Mouse (Mus musculus) embryonic facial prominence, embryonic 11.5 days (tissue): ENCODE results near the gene Ctnnbip1. TPM values are rescaled to one million over a fixed set of nuclear protein-coding genes. Genes with fewer than 3 reads are reported as not detected.

Source experiments
- ATAC-seq: fragments of 200-750 bp; cut with Nextera tagmentation; replicated peaks from 2 replicates; pipeline ENCODE4 v1.8.0; 2017; ENCODE audit warnings: low read depth; ENCODE audit not compliant: insufficient number of reproducible peaks, low FRiP score, low TSS enrichment
- DNase-seq: peaks from one replicate; pipeline ENCODE4 v3.0.0-alpha.2; 2015; ENCODE audit warnings: low spot score
- H3K27ac ChIP-seq: fragments of 300-500 bp; sonication (generic); replicated peaks from 2 replicates; pipeline ENCODE4 v1.5.1; 2014; ENCODE audit warnings: mild to moderate bottlenecking, low read depth, low read length, control low read depth
- H3K27me3 ChIP-seq: fragments of 300-500 bp; sonication (generic); 2 replicates; pipeline ENCODE4 v1.6.1; 2014; ENCODE audit warnings: mild to moderate bottlenecking, low read length, moderate library complexity, mixed read lengths; ENCODE audit not compliant: control insufficient read depth, insufficient read depth
- H3K36me3 ChIP-seq: fragments of 300-500 bp; sonication (generic); replicated peaks from 2 replicates; pipeline ENCODE4 v1.6.1; 2014; ENCODE audit warnings: low read depth, mild to moderate bottlenecking, low read length, moderate library complexity, mixed read lengths; ENCODE audit not compliant: control insufficient read depth, insufficient read depth
- H3K4me1 ChIP-seq: fragments of 300-500 bp; sonication (generic); 2 replicates; pipeline ENCODE4 v1.6.1; 2014; ENCODE audit warnings: low read length, mixed read lengths; ENCODE audit not compliant: control insufficient read depth, insufficient read depth
- H3K4me2 ChIP-seq: fragments of 300-500 bp; sonication (generic); 2 replicates; pipeline ENCODE4 v1.6.1; 2014; ENCODE audit warnings: low read depth, mild to moderate bottlenecking, control low read depth, low read length, moderate library complexity
- H3K4me3 ChIP-seq: fragments of 300-500 bp; sonication (generic); 2 replicates; pipeline ENCODE4 v1.5.1; 2014; ENCODE audit warnings: low read depth, low read length, control low read depth
- H3K9ac ChIP-seq: fragments of 300-500 bp; sonication (generic); replicated peaks from 2 replicates; pipeline ENCODE4 v1.6.1; 2014; ENCODE audit warnings: mild to moderate bottlenecking, control low read depth, low read length
- H3K9me3 ChIP-seq: fragments of 300-500 bp; sonication (generic); replicated peaks from 2 replicates; pipeline ENCODE4 v1.6.1; 2016; ENCODE audit warnings: mild to moderate bottlenecking, low read length, inconsistent platforms, mixed read lengths; ENCODE audit not compliant: control insufficient read depth
- WGBS: fragments of 180-500 bp; shearing (Covaris S2); extraction: QIAGEN DNeasy Blood & Tissue Kit; methylation state at CpG from one replicate; pipeline ENCODE4 v1.1.7; 2014; 5-methylcytosine and 5-hydroxymethylcytosine counted together
- polyA plus RNA-seq: library from polyadenylated mRNA; unstranded; fragments of >200 nt; fragmentation: Nextera tagmentation; extraction: Ambion mirVana; gene quantifications from 2 replicates; pipeline ENCODE4 v1.2.1, GENCODE M21; 2014

Ctnnbip1 gene
- polyA plus RNA-seq, 1 experiment from 2014 or later: 68.8 TPM

GRCm38 (mm10) chr4:149600130-149600529 is 82.1 kb downstream of the Ctnnbip1 start:
- H3K4me3 ChIP-seq: no peak overlapping the region
- 0 out of 2 replicates have a peak, but pooled peaks cover 2% of the 10 kb centered on the region for H3K4me1 ChIP-seq
- DNase-seq (no peak), ATAC-seq (no peak)
- H3K9me3 ChIP-seq: no peaks in the 10 kb centered on the region
- no peak overlapping the region for H3K4me2 ChIP-seq
- H3K9ac ChIP-seq: no peak overlapping the region
- no peaks in the 10 kb centered on the region for H3K27me3 ChIP-seq
- H3K36me3 ChIP-seq: no peaks in the 10 kb centered on the region
- H3K27ac ChIP-seq: no peak overlapping the region
- WGBS: 90% methylated on average over 4 of the region's 4 CpGs

DNA sequence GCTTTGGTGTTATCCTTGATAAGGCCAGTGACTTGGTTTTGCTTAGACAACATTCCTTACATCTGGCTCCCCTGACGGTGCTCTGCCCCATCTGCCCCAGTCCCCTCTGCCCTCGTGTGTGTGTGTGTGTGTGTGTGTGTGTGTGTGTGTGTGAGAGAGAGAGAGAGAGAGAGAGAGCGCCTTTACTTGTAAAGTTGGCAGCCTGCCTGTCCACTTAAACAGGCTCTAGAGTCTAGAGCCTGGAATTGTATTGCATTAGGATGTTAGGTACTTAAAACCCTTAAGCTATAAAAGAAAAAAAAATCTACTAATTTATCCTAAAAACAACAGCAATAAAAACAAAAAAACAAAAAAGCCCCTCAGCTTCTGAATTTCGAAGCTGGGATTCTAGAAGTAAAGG is 83.4 kb downstream of the Ctnnbip1 start:
- H3K36me3 ChIP-seq: no peaks in the 10 kb centered on the region
- 0 out of 2 replicates have a peak, but pooled peaks cover 2% of the 10 kb centered on the region for H3K4me1 ChIP-seq
- no peaks in the 10 kb centered on the region for H3K27me3 ChIP-seq
- WGBS: 45% methylated on average over 4 of the region's 4 CpGs
- ATAC-seq (no peak), DNase-seq (no peak)
- no peaks in the 10 kb centered on the region for H3K9me3 ChIP-seq
- no peak overlapping the region for H3K9ac ChIP-seq
- H3K4me3 ChIP-seq: no peak overlapping the region
- no peak overlapping the region for H3K4me2 ChIP-seq
- H3K27ac ChIP-seq: no peak overlapping the region

DNA sequence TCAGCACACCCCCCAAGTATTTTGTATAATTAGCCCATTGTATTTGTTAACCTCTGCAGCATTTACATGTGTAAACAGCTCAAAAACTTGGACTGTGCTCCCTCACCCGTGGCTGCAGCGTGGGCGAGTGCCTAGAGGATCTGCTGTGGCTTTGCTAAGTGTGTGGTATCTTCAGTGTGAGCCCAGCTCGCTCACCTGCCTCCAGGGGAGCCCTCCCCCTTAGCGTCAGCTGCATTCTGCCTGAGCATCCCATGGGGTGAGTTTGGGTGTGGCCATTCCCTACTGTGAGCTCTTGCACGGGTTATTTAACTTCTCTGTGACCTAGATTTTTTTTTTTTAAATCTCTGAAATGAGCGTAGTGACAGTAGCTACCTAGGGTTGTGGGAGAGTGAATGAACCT is 84.2 kb downstream of the Ctnnbip1 start:
- Histone ChIP-seq H3K36me3 (no peaks in the 10 kb centered on the region), H3K4me1 (0 out of 2 replicates have a peak, but pooled peaks cover 4% of the 10 kb centered on the region), H3K9ac (no peak overlapping the region), H3K4me3 (no peak overlapping the region), H3K9me3 (no peaks in the 10 kb centered on the region), H3K27ac (no peak overlapping the region), H3K4me2 (no peak overlapping the region), H3K27me3 (no peaks in the 10 kb centered on the region)
- ATAC-seq (no peak), DNase-seq (no peak)
- WGBS: 45% methylated on average over 7 of the region's 7 CpGs

DNA sequence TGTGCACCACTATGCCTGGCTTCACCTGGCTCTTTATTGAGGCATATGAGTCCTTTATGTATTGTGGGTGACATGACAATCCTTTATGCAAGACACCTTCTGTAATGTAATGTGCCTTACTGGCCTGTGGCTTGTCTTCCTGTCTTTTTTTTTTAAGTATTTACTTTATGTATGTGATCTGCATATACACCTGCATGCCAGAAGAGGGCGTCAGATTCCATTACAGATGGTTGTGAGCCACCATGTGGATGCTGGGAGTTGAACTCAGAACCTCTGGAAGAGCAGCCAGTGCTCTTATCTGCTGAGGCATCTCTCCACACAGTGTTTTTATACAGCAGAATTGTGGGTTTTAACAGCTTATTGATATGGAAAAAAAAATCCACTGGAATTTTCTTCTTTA is 85.8 kb downstream of the Ctnnbip1 start:
- Histone ChIP-seq H3K4me1 (peaks cover 9% of the 10 kb centered on the region; the same call in 1 of the 2 replicates), H3K27ac (no peak overlapping the region), H3K4me2 (no peak overlapping the region), H3K27me3 (no peaks in the 10 kb centered on the region), H3K9ac (no peak overlapping the region), H3K4me3 (no peak overlapping the region), H3K9me3 (no peaks in the 10 kb centered on the region), H3K36me3 (no peaks in the 10 kb centered on the region)
- DNase-seq: no peak
- ATAC-seq: no peak
- WGBS: 59% methylated on average over 1 of the region's 1 CpGs

DNA sequence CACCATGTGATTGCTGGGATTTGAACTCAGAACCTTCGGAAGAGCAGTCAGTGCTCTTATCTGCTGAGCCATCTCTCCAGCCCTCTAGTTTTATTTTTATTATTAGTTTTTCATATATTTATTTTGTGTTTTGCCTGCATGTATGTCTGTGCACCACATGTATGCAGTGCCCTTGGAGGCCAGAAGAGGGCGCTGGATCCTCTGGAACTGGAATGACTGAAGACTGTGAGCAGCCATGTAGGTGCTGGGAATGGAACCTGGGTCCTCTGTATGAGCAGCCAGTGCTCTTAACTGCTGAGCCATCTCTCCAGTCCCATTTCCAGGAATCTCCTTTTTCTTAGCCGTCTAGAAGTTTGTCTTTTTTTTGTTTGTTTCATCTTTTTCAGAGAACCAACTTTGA is 86.5 kb downstream of the Ctnnbip1 start:
- H3K4me1 ChIP-seq: peaks cover 9% of the 10 kb centered on the region; the same call in 1 of the 2 replicates
- WGBS: 82% methylated on average over 3 of the region's 3 CpGs

GRCm38 (mm10) chr4:149606056-149606455 is 88.0 kb downstream of the Ctnnbip1 start:
- Histone ChIP-seq H3K36me3 (no peaks in the 10 kb centered on the region), H3K9ac (no peak overlapping the region), H3K4me3 (no peak overlapping the region), H3K9me3 (no peaks in the 10 kb centered on the region), H3K27me3 (no peaks in the 10 kb centered on the region), H3K4me2 (no peak overlapping the region), H3K27ac (no peak overlapping the region), H3K4me1 (peaks cover 9% of the 10 kb centered on the region; the same call in 1 of the 2 replicates)
- WGBS: 84% methylated on average over 18 of the region's 18 CpGs
- ATAC-seq: no peak
- DNase-seq: no peak

More for the DNA sequence above, 86.5 kb downstream of the Ctnnbip1 start:
- Histone ChIP-seq H3K4me2 (no peak overlapping the region), H3K27ac (no peak overlapping the region), H3K27me3 (no peaks in the 10 kb centered on the region), H3K36me3 (no peaks in the 10 kb centered on the region), H3K9ac (no peak overlapping the region), H3K9me3 (no peaks in the 10 kb centered on the region), H3K4me3 (no peak overlapping the region)
- ATAC-seq: no peak
- no peak for DNase-seq

- peaks cover 9% of the 10 kb centered on the region; the same call in 1 of the 2 replicates for H3K4me1 ChIP-seq
- H3K9ac ChIP-seq: no peak overlapping the region
- ATAC-seq (no peak), DNase-seq (no peak)
- H3K27ac ChIP-seq: no peak overlapping the region
- 61% methylated on average over 15 of the region's 15 CpGs for WGBS
- H3K27me3 ChIP-seq: no peaks in the 10 kb centered on the region
- no peaks in the 10 kb centered on the region for H3K9me3 ChIP-seq
- no peaks in the 10 kb centered on the region for H3K36me3 ChIP-seq
- H3K4me3 ChIP-seq: no peak overlapping the region
- no peak overlapping the region for H3K4me2 ChIP-seq
Observed at GRCm38 (mm10) chr4:149606766-149607358, 88.8 kb downstream of the Ctnnbip1 start.

GRCm38 (mm10) chr4:149607591-149608308 is 89.7 kb downstream of the Ctnnbip1 start:
- Histone ChIP-seq H3K36me3 (no peaks in the 10 kb centered on the region), H3K9me3 (no peaks in the 10 kb centered on the region), H3K4me2 (no peak overlapping the region), H3K4me1 (peaks cover 7% of the 10 kb centered on the region; the same call in 1 of the 2 replicates), H3K4me3 (no peak overlapping the region), H3K27me3 (no peaks in the 10 kb centered on the region), H3K27ac (no peak overlapping the region), H3K9ac (no peak overlapping the region)
- DNase-seq: no peak
- no peak for ATAC-seq
- 54% methylated on average over 20 of the region's 20 CpGs for WGBS
